Mouse (Mus musculus): ENCODE results near the gene Olfr551. TPM values are rescaled to one million over a fixed set of nuclear protein-coding genes. Genes with fewer than 3 reads are reported as not detected.
"Not testable (repeated sequence)": the region's sequence is repeated elsewhere in the genome, so short reads cannot be mapped to it uniquely, and the experiment has no call there.

Olfr551 gene
- not detected in 2 replicates for polyA plus RNA-seq (2016; fragmentation: Nextera tagmentation; extraction: Ambion mirVana)

GRCm38 (mm10) chr7:102591786-102592185 is at the start of gene Olfr551:
Olfr551 (minus strand) TSS chr7:102591886.
- Histone ChIP-seq H3K27me3 (no peaks in the 10 kb centered on the region), H3K27ac (no peak within 1 kb of the TSS), H3K4me1 (no peaks in the 10 kb centered on the region), H3K4me3 (no peak within 1 kb of the TSS), H3K9ac (no peak within 1 kb of the TSS), H3K4me2 (replicated peaks) (no peak within 1 kb of the TSS), H3K9me3 (replicated peaks) (no peaks in the 10 kb centered on the region), H3K36me3 (no peaks in the 10 kb centered on the region)
- WGBS, result 87% methylated on average over 3 of the region's 3 CpGs
- no peak for ATAC-seq (ENCODE audit: low FRiP score)

DNA sequence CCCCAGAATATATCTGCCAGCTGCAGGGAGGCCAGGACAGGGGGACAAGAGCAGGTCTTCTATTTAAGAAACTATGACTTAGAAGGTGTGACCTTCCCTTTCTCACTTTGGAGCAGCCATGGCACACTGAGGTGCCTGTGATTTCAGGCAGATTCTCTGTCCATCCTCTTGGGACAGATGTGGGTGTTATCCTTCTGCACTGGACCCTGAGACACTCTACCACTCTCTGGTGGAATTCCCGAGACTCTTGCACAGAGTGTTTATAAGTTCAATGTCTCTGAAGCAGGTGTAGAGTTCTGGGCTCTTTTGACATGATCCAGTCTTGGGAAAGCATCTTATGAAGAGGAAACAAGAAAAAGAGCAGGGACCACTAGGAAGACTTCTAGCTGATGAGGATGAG is 46.4 kb upstream of the Olfr551 start, which contains the start of gene Olfr554:
Olfr554 (plus strand) TSS at position 301 of the 400 bp plus-strand sequence.
- no peak within 1 kb of the TSS for H3K27ac ChIP-seq
- no peak for ATAC-seq (ENCODE audit: low FRiP score)

GRCm38 (mm10) chr7:102636665-102637064 is 45.0 kb upstream of the Olfr551 start:
- no peak overlapping the region for H3K4me2 ChIP-seq (replicated peaks)
- no peaks in the 10 kb centered on the region for H3K4me1 ChIP-seq
- H3K27ac ChIP-seq, result no peak overlapping the region
- H3K27me3 ChIP-seq, result no peaks in the 10 kb centered on the region
- no peak for ATAC-seq (ENCODE audit: low FRiP score)
- no peaks in the 10 kb centered on the region for H3K36me3 ChIP-seq
- no peak overlapping the region for H3K9ac ChIP-seq
- no peak overlapping the region for H3K4me3 ChIP-seq
- 37% methylated on average over 3 of the region's 3 CpGs for WGBS
- H3K9me3 ChIP-seq (replicated peaks), result no peaks in the 10 kb centered on the region

More for the DNA sequence above, 46.4 kb upstream of the Olfr551 start, which contains the start of gene Olfr554:
- H3K4me1 ChIP-seq, result no peaks in the 10 kb centered on the region
- H3K27me3 ChIP-seq, result no peaks in the 10 kb centered on the region
- H3K9ac ChIP-seq, result no peak within 1 kb of the TSS
- H3K36me3 ChIP-seq, result no peaks in the 10 kb centered on the region
- 75% methylated on average over 1 of the region's 1 CpGs for WGBS
- no peak within 1 kb of the TSS for H3K4me2 ChIP-seq (replicated peaks)
- H3K9me3 ChIP-seq (replicated peaks), result no peaks in the 10 kb centered on the region
- H3K4me3 ChIP-seq, result no peak within 1 kb of the TSS

GRCm38 (mm10) chr7:102620368-102620767 is 28.7 kb upstream of the Olfr551 start:
- H3K9me3 ChIP-seq (replicated peaks); H3K27ac ChIP-seq; H3K36me3 ChIP-seq; ATAC-seq (ENCODE audit: low FRiP score); H3K27me3 ChIP-seq; H3K4me1 ChIP-seq; H3K4me2 ChIP-seq (replicated peaks); H3K9ac ChIP-seq; H3K4me3 ChIP-seq: not testable (repeated sequence)
- 88% methylated on average over 19 of the region's 19 CpGs for WGBS

DNA sequence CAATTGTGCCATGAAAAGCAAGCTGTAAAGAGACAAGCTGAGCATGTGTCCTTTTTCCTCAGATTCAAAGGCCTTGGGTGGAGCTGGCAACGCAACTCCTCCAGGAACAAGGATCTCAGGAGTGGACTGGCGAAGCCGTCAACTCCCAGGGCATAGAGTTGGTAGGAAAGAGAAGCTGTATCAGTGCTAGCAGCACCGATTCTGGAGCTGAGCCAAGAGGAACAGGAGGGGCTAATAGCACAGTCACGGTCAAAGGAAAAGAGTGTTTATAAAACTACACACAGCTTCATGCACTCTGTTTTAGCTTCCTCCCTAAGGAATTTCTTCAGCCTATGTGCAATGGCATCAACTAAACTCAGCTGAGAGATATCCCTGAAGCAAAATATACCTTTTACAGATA is 27.9 kb upstream of the Olfr551 start:
- Histone ChIP-seq H3K36me3 (no peaks in the 10 kb centered on the region), H3K27me3 (no peaks in the 10 kb centered on the region), H3K9me3 (replicated peaks) (no peaks in the 10 kb centered on the region), H3K4me1 (no peaks in the 10 kb centered on the region), H3K4me2 (replicated peaks) (no peak overlapping the region), H3K4me3 (no peak overlapping the region), H3K9ac (no peak overlapping the region), H3K27ac (no peak overlapping the region)
- WGBS, result 71% methylated on average over 5 of the region's 5 CpGs
- no peak for ATAC-seq (ENCODE audit: low FRiP score)

DNA sequence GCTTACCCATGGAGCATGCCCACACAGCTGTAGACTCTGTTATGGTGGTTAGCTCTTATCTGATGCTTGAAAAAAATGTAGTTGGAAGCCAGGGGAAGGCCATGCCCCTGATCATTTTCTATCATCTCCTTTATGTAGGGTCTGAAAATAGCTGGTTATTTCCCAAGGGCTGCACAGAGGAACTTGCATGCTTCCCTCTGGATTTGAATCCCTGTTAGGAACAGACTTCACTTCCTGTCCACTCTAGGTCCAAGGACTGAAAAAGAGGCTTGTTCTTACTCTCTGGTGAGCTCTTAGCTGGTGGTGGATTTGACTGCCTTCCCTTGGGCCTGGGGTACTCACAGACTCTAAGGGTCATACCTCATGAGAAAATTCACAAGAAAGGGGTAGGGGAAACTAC is 26.4 kb upstream of the Olfr551 start, which contains the start of gene Olfr553:
Olfr553 (minus strand) TSS at position 101 of the 400 bp plus-strand sequence.
- Histone ChIP-seq H3K4me1 (no peaks in the 10 kb centered on the region), H3K9me3 (replicated peaks) (no peaks in the 10 kb centered on the region)
- no peak for ATAC-seq (ENCODE audit: low FRiP score)

DNA sequence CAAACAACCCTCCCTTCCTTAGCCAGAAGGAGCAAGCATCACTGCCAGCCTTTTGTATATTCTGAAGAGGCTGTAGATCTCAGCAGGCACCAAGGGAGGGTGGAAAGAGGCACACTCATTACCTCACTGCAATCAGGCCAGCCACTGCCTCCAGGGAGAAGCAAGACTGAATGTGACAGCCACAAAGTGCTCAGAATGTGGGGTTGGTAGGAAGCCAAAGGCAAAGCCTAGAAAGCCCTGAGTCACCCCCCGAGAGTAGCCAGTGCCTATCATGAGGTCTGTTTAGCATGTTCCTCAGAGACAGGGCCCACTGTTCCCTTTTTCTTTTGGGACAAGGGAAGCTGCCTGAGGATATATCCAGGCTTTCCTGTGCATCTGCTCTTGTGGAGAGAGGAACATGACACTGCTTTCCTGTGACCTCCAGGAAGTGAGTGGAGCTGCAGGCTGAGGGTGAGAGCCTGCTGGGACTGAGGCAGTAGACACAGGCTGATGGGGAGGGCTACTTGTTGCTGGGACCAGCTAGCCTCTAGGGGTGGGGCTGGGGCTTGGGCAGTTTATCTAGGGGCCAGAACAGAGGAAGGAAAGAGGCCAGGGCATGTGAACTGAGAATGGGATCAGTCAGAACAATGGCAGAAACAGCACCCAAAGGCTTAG is 5.8 kb upstream of the Olfr551 start, which contains the start of gene Olfr552:
Olfr552 (plus strand) TSS at position 393 of the 654 bp plus-strand sequence.
- H3K27me3 ChIP-seq, result no peaks in the 10 kb centered on the region
- no peak for ATAC-seq (ENCODE audit: low FRiP score)
- H3K4me1 ChIP-seq, result no peaks in the 10 kb centered on the region
- H3K4me3 ChIP-seq, result no peak within 1 kb of the TSS
- H3K27ac ChIP-seq, result no peak within 1 kb of the TSS
- H3K9me3 ChIP-seq (replicated peaks), result no peaks in the 10 kb centered on the region
- no peaks in the 10 kb centered on the region for H3K36me3 ChIP-seq
- WGBS, result 81% methylated on average over 1 of the region's 1 CpGs
- H3K9ac ChIP-seq, result no peak within 1 kb of the TSS
- no peak within 1 kb of the TSS for H3K4me2 ChIP-seq (replicated peaks)

More for the DNA sequence above, 26.4 kb upstream of the Olfr551 start, which contains the start of gene Olfr553:
- Histone ChIP-seq H3K27me3 (no peaks in the 10 kb centered on the region), H3K27ac (no peak within 1 kb of the TSS), H3K36me3 (no peaks in the 10 kb centered on the region), H3K9ac (no peak within 1 kb of the TSS), H3K4me2 (replicated peaks) (no peak within 1 kb of the TSS), H3K4me3 (no peak within 1 kb of the TSS)

DNA sequence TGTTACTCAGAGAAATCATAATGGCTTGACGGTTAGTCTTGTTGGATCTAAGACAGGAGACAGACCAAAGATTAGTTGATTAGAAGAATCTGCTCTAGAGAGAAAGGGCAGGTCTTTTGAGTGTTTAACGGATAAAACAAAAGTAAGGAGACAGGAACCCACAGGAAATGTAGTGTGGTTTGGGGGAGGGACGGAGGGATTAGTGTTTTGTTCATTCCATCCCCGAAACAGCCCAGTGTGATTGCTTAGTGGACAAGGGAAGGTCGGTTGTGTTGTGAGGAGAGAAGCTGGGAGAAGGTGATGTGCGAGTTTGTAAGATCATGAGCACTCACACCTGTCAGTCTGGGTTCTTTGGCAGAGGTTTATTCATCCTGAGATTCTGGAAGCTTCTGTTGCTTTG is 15.7 kb downstream of the Olfr551 start:
- Histone ChIP-seq H3K27me3 (no peaks in the 10 kb centered on the region), H3K9me3 (replicated peaks) (no peaks in the 10 kb centered on the region), H3K9ac (no peak overlapping the region), H3K36me3 (no peaks in the 10 kb centered on the region), H3K4me2 (replicated peaks) (no peak overlapping the region), H3K27ac (no peak overlapping the region), H3K4me1 (0 out of 2 replicates have a peak, but pooled peaks cover 3% of the 10 kb centered on the region), H3K4me3 (no peak overlapping the region)
- ATAC-seq (ENCODE audit: low FRiP score), result no peak
- WGBS, result 78% methylated on average over 6 of the region's 6 CpGs

DNA sequence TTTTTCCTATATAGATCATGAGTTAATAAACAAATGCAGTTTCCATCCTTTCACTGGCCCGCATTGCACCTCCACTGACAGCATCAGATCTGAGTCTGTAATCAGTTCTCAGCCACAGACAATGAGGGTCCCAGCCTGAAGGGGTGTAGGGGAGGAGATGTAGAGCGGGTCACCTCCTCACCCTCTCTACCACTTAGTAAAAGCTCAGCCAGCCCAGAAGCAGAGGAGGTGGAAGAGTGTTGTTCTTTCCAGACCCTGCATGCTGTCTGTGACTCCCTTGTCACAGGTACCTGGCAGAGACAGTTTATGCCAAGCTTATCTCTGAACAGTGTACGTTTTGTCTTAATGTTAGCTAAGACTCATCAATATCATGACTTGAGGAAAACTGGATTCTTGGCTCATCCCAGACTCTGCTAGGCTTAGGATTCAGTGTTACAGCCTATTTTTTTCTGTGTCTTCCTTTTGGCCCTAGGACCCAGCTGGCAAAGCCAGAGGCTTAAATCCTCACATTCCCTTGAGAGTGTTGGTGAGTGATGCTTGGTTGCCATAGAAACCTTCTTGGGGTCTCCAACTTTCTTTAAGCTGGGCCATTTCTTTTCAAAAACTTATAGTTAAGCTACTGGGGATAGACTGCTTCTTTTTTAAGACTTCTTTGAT is 18.4 kb downstream of the Olfr551 start:
- H3K27me3 ChIP-seq, result no peaks in the 10 kb centered on the region
- H3K4me2 ChIP-seq (replicated peaks), result no peak overlapping the region
- no peaks in the 10 kb centered on the region for H3K9me3 ChIP-seq (replicated peaks)
- 80% methylated on average over 3 of the region's 3 CpGs for whole genome bisulfite sequencing
- no peak overlapping the region for H3K27ac ChIP-seq
- H3K9ac ChIP-seq, result no peak overlapping the region
- H3K4me1 ChIP-seq, result 0 out of 2 replicates have a peak, but pooled peaks cover 3% of the 10 kb centered on the region
- no peaks in the 10 kb centered on the region for H3K36me3 ChIP-seq
- H3K4me3 ChIP-seq, result no peak overlapping the region
- peak; percentile 40; the same call in 1 of the 2 replicates for ATAC-seq (ENCODE audit: low FRiP score)

DNA sequence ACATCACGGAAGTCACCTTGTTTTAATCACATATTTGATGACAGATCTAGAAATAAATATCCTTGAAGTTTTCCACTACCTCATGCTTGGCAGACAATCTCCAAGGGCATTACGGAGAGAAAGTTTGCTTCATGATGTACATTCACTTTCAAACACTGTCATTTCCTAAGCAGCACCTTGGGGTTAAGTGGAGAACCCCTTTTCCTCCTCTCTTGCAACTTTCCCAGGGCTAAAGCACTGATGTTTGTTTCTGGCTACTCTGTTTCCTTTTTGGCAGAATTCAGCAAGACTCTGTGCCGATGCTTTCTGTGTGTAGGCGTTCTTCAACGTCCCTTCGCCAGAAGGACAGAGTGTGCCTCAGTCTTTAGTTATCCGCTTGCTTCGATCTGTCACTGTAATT is 20.5 kb downstream of the Olfr551 start, which contains the start of gene Olfr550:
Olfr550 (plus strand) TSS at position 301 of the 400 bp plus-strand sequence.
- no peak for ATAC-seq (ENCODE audit: low FRiP score)
- Histone ChIP-seq H3K9me3 (replicated peaks) (no peaks in the 10 kb centered on the region), H3K27me3 (no peaks in the 10 kb centered on the region), H3K4me2 (replicated peaks) (no peak within 1 kb of the TSS), H3K9ac (no peak within 1 kb of the TSS), H3K27ac (no peak within 1 kb of the TSS), H3K36me3 (no peaks in the 10 kb centered on the region), H3K4me3 (no peak within 1 kb of the TSS), H3K4me1 (0 out of 2 replicates have a peak, but pooled peaks cover 3% of the 10 kb centered on the region)
- WGBS, result 95% methylated on average over 8 of the region's 8 CpGs

DNA sequence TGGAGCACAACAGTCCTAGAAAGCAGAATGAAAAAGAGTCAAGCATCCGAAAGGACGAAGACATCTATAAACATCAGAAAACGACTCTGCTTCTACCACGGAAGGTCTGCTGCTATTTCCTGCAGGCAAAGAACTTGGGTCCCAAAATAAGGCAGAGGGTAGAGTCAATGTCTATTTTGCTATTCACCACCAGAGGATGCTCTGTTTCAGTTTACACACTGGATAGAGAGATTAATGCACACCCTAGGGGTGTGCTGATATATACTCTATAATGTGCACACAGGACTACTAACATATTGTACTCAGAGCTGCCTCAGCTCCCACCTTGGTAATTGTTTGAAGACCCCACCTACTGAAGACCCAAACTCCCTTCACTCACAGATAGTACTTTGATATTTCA is 25.5 kb downstream of the Olfr551 start:
- Histone ChIP-seq H3K9ac (no peak overlapping the region), H3K27ac (no peak overlapping the region), H3K27me3 (no peaks in the 10 kb centered on the region), H3K9me3 (replicated peaks) (no peaks in the 10 kb centered on the region), H3K4me1 (no peaks in the 10 kb centered on the region), H3K36me3 (no peaks in the 10 kb centered on the region), H3K4me2 (replicated peaks) (no peak overlapping the region), H3K4me3 (no peak overlapping the region)
- 92% methylated on average over 4 of the region's 4 CpGs for WGBS
- ATAC-seq (ENCODE audit: low FRiP score), result no peak
